Mouse (Mus musculus) embryonic fibroblast, embryonic 13.5 days (primary cell): ENCODE results near the gene Dph5.

ENCODE experiments used
- CTCF ChIP-seq: IDR thresholded peaks from 2 replicates; pipeline ENCODE4 v1.5.1; 2011; ENCODE audit warnings: mild to moderate bottlenecking, control low read depth, low read length, moderate library complexity, borderline replicate concordance; ENCODE audit not compliant: insufficient read depth
- POLR2A ChIP-seq: IDR thresholded peaks from 2 replicates; pipeline ENCODE4 v1.6.1; 2011; ENCODE audit warnings: low read depth, mild to moderate bottlenecking, control low read depth, low read length, moderate library complexity

GRCm38 (mm10) chr3:115905567-115905966 lies 17.9 kb downstream of the Dph5 start:
- TF ChIP-seq CTCF = no peak
- no peak for TF ChIP-seq POLR2A
